Mouse (Mus musculus): Measurements from ENCODE around the gene Slco3a1.

- no peak for TF ChIP-seq CTCF (IDR thresholded peaks at IDR 0.05; ENCODE audit: low read depth)
- no peak for TF ChIP-seq EP300 (IDR thresholded peaks at IDR 0.05; ENCODE audit: low read depth)
These were observed 18.4 kb downstream of the Slco3a1 start for GRCm38 (mm10) chr7:74536186-74536585.
